Mouse (Mus musculus): ENCODE measurements around the gene Gm11084.
"Not testable (repeated sequence)": the region's sequence is repeated elsewhere in the genome, so short reads cannot be mapped to it uniquely, and the experiment has no call there.

Gene Gm11084

GRCm38 (mm10) chr2:72986616-72987015 lies at the start of gene Gm11084:
TSS of gene Gm11084 (minus strand) at chr2:72986716.
- no peak for DNase-seq

GRCm38 (mm10) chr2:73031061-73032055 lies 44.8 kb upstream of the Gm11084 start:
- no peak for DNase-seq

- no peak for DNase-seq
Observed at GRCm38 (mm10) chr2:73029846-73030245, 43.3 kb upstream of the Gm11084 start.

GRCm38 (mm10) chr2:73028019-73028418 lies 41.5 kb upstream of the Gm11084 start:
- DNase-seq = no peak

- no peak for DNase-seq
Observed at GRCm38 (mm10) chr2:73027126-73027525, 40.6 kb upstream of the Gm11084 start.

GRCm38 (mm10) chr2:73023803-73024202 lies 37.3 kb upstream of the Gm11084 start:
- no peak for DNase-seq

GRCm38 (mm10) chr2:73021046-73021445 lies 34.5 kb upstream of the Gm11084 start:
- no peak for DNase-seq

GRCm38 (mm10) chr2:73019371-73020146 lies 33.0 kb upstream of the Gm11084 start:
- peak; percentile 91 to 93 for DNase-seq

GRCm38 (mm10) chr2:73014063-73014462 lies 27.5 kb upstream of the Gm11084 start:
- DNase-seq = not testable (repeated sequence)

- DNase-seq = peak; percentile 74 to 79
Observed at GRCm38 (mm10) chr2:73012636-73013035, 26.1 kb upstream of the Gm11084 start.

- no peak for DNase-seq
Observed at GRCm38 (mm10) chr2:73007472-73007871, 21.0 kb upstream of the Gm11084 start.

- peak; percentile 31 to 34 for DNase-seq
Observed at GRCm38 (mm10) chr2:73005611-73006515, 19.3 kb upstream of the Gm11084 start.

GRCm38 (mm10) chr2:73003751-73004717 lies 17.5 kb upstream of the Gm11084 start:
- DNase-seq = peak; percentile 74 to 83

- no peak for DNase-seq
Observed at GRCm38 (mm10) chr2:73003049-73003448, 16.5 kb upstream of the Gm11084 start.

GRCm38 (mm10) chr2:73002451-73002850 lies 15.9 kb upstream of the Gm11084 start:
- no peak for DNase-seq

- no peak for DNase-seq
Observed at GRCm38 (mm10) chr2:73001994-73002393, 15.5 kb upstream of the Gm11084 start.

GRCm38 (mm10) chr2:73000194-73000593 lies 13.7 kb upstream of the Gm11084 start:
- no peak for DNase-seq

- DNase-seq = no peak
Observed at GRCm38 (mm10) chr2:72997586-72997985, 11.1 kb upstream of the Gm11084 start.

- peak; percentile 81 to 83 for DNase-seq
Observed at GRCm38 (mm10) chr2:72996808-72997378, 10.4 kb upstream of the Gm11084 start.

- DNase-seq = peak; percentile 93 to 96
Observed at GRCm38 (mm10) chr2:72995346-72996097, 9.0 kb upstream of the Gm11084 start.
